Mouse (Mus musculus) liver, embryonic 15.5 days (tissue): ENCODE data around the gene S100a2. TPM values are rescaled to one million over a fixed set of nuclear protein-coding genes. Genes with fewer than 3 reads are reported as not detected.
A peak's percentile ranks its signal among the peaks of the same experiment; 100 is the strongest.

Source experiments
- ATAC-seq: fragments of 200-750 bp; cut with Nextera tagmentation; 2 replicates; pipeline ENCODE4 v1.8.0; 2017; ENCODE audit warnings: moderate number of reproducible peaks, mild to moderate bottlenecking, moderate library complexity; ENCODE audit not compliant: insufficient read depth
- H3K27ac ChIP-seq: fragments of 300-500 bp; sonication (generic); replicated peaks from 2 replicates; pipeline ENCODE4 v1.5.1; 2015; ENCODE audit warnings: mild to moderate bottlenecking, inconsistent platforms
- H3K27me3 ChIP-seq: fragments of 300-500 bp; sonication (generic); 2 replicates; pipeline ENCODE4 v1.6.1; 2015; ENCODE audit warnings: mild to moderate bottlenecking, inconsistent platforms
- H3K36me3 ChIP-seq: fragments of 300-500 bp; sonication (generic); replicated peaks from 2 replicates; pipeline ENCODE4 v1.6.1; 2015; ENCODE audit warnings: moderate library complexity, mild to moderate bottlenecking, inconsistent platforms
- H3K4me1 ChIP-seq: fragments of 300-500 bp; sonication (generic); replicated peaks from 2 replicates; pipeline ENCODE4 v1.6.1; 2015; ENCODE audit warnings: inconsistent platforms
- H3K4me2 ChIP-seq: fragments of 300-500 bp; sonication (generic); 2 replicates; pipeline ENCODE4 v1.6.1; 2015; ENCODE audit warnings: moderate library complexity, mild to moderate bottlenecking, inconsistent platforms
- H3K4me3 ChIP-seq: fragments of 300-500 bp; sonication (generic); replicated peaks from 2 replicates; pipeline ENCODE4 v1.5.1; 2015; ENCODE audit warnings: mild to moderate bottlenecking, inconsistent platforms
- H3K9ac ChIP-seq: fragments of 300-500 bp; sonication (generic); 2 replicates; pipeline ENCODE4 v1.6.1; 2015; ENCODE audit warnings: moderate library complexity, mild to moderate bottlenecking, inconsistent platforms
- H3K9me3 ChIP-seq: fragments of 300-500 bp; sonication (generic); replicated peaks from 2 replicates; pipeline ENCODE4 v1.6.1; 2016; ENCODE audit warnings: inconsistent platforms
- WGBS: fragments of 180-500 bp; shearing (Covaris S2); methylation state at CpG from one replicate; pipeline ENCODE4 v1.1.7; 2015; ENCODE audit warnings: mixed read lengths; ENCODE audit not compliant: insufficient replicate concordance; 5-methylcytosine and 5-hydroxymethylcytosine counted together
- polyA plus RNA-seq: library from polyadenylated mRNA; unstranded; fragments of >200 nt; fragmentation: Nextera tagmentation; extraction: Ambion mirVana; gene quantifications from 2 replicates; pipeline ENCODE4 v1.2.1, GENCODE M21; 2015

The S100a2 gene
- polyA plus RNA-seq, 1 experiment from 2014 or later, result not detected

DNA sequence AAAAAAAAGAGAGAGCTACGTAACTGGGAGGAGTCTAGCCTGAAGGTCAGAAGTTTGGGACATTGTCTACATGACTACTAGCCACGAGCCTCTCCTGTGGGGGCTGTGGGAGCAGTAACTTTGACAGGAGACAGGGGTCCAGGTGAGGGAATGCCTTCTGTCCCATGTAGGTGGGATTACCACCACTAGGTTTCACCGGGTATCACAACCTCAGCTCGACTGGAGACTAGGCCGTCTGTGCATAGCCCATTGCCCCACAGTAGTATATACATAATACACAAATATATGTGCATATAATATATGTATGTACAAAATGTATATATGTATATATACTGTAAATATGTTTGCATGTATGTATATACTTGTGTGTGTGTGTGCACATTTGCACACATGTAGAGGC, 8.9 kb upstream of the S100a2 start:
- no peak for ATAC-seq
- Histone ChIP-seq H3K27ac (no peak overlapping the region), H3K4me2 (no peak overlapping the region), H3K9me3 (no peaks in the 10 kb centered on the region), H3K27me3 (no peaks in the 10 kb centered on the region), H3K36me3 (no peaks in the 10 kb centered on the region), H3K4me3 (no peak overlapping the region), H3K9ac (no peak overlapping the region), H3K4me1 (no peaks in the 10 kb centered on the region; the same call in 1 of the 2 replicates)
- 67% methylated on average over 5 of the region's 5 CpGs for WGBS

DNA sequence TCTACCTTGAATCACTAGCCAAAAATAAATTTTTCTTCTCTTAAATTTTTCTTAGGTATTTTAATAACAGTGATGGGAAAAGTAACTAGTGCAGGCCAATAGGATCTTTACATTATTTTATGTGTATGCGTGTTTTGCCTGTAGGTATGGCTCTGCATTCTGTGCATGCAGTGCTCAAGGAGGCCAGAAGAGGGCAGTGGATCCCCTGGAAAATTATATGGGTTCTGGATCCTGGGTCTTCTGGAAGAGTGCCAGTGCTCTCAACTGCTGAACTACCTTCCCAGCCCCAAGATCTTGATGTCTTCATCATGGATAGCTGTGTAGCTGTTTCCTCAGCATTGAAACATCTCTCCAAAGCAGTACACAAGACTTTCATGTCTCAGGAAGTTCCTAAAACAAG, 7.9 kb upstream of the S100a2 start:
- 95% methylated on average over 1 of the region's 1 CpGs for WGBS
- Histone ChIP-seq H3K36me3 (no peaks in the 10 kb centered on the region), H3K9me3 (no peaks in the 10 kb centered on the region), H3K27ac (no peak overlapping the region), H3K9ac (no peak overlapping the region), H3K27me3 (no peaks in the 10 kb centered on the region), H3K4me2 (no peak overlapping the region), H3K4me1 (no peaks in the 10 kb centered on the region; the same call in 1 of the 2 replicates), H3K4me3 (no peak overlapping the region)
- ATAC-seq, result no peak

DNA sequence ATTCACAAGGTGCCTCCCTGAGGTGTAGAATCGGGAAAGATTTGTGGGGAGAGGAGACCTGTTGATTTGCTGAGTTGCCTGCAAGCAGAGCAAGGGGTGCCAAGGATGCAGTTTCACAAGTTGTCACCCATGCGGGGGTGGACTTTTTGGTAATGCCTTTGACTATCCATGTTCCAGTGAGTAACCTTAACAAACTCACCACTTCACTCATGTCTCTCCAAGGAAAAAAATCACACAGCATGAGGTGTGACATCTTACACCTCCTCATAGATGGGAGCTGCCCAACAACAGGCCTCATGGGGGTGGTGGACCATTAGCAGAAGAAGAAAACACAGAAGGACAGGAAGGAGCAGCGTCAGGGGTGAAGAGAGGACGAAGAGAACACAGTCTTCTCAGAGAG, 7.5 kb upstream of the S100a2 start:
- no peaks in the 10 kb centered on the region; the same call in 1 of the 2 replicates for H3K4me1 ChIP-seq
- H3K27me3 ChIP-seq, result no peaks in the 10 kb centered on the region
- no peak for ATAC-seq
- no peak overlapping the region for H3K4me3 ChIP-seq
- H3K9me3 ChIP-seq, result no peaks in the 10 kb centered on the region
- 65% methylated on average over 4 of the region's 4 CpGs for WGBS
- no peaks in the 10 kb centered on the region for H3K36me3 ChIP-seq
- H3K9ac ChIP-seq, result no peak overlapping the region
- no peak overlapping the region for H3K4me2 ChIP-seq
- no peak overlapping the region for H3K27ac ChIP-seq

- no peak for ATAC-seq
Measured at GRCm38 (mm10) chr3:90583893-90584292, 6.2 kb upstream of the S100a2 start.

DNA sequence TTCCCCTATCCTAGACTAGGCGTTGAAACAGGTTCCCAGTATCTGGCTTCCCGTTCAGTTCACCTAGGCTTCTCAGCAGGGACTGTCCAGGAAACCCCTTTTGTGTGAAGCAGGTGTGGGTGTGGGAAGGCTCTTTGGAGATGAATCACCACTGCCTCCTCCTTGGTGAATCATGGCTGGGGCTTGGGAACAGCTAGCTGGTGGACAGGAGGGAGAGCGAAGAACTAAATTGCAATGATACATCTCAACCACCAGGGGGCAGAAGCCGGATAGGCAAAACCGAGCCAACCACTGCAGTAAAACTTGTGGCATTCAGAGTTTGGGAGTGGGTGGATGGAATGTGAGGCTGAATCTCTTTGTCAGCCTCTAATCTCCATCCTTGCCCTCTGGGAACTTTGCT, 4.5 kb upstream of the S100a2 start:
- 29% methylated on average over 5 of the region's 5 CpGs for WGBS
- Histone ChIP-seq H3K4me1 (peaks cover 3% of the 10 kb centered on the region; the same call in 1 of the 2 replicates), H3K27ac (no peak overlapping the region), H3K4me2 (no peak overlapping the region), H3K9me3 (no peaks in the 10 kb centered on the region), H3K4me3 (no peak overlapping the region), H3K36me3 (no peaks in the 10 kb centered on the region), H3K27me3 (no peaks in the 10 kb centered on the region), H3K9ac (no peak overlapping the region)
- ATAC-seq, result no peak

More at GRCm38 (mm10) chr3:90583893-90584292, 6.2 kb upstream of the S100a2 start:
- Histone ChIP-seq H3K4me3 (no peak overlapping the region), H3K9ac (no peak overlapping the region), H3K4me1 (no peaks in the 10 kb centered on the region; the same call in 1 of the 2 replicates), H3K9me3 (no peaks in the 10 kb centered on the region), H3K4me2 (no peak overlapping the region), H3K27me3 (no peaks in the 10 kb centered on the region), H3K36me3 (no peaks in the 10 kb centered on the region), H3K27ac (no peak overlapping the region)
- 34% methylated on average over 3 of the region's 3 CpGs for WGBS

DNA sequence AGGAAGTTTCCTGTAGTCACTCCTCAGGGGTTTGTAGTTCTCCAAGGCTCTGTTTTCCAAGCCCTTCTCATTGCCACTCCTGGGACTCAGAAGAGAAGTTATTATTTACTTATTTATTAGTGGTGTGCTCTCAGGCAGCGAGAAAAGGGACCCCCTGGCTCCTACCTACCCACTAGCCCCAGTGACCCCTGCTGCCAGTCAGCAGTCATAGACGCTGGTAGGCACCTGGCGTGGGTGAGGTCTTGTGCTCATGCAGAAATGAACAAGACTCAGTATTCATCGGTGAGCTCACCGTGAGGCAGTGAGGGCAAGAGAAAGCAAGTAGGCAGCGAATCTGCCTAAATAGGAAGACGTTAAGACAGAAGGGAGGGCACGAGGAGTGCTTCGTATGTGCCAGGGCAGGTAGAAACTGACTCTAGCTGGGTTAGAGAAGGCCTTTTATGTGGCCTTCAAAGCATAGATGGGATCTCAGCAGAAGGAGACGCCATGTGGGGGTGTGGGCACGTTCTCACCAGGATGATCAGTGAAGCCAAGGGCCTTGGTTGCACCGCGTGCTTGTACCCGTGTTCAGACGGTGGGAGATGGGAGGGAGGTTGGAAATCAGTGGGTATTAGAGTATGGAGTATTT, 3.9 kb upstream of the S100a2 start:
- Histone ChIP-seq H3K4me3 (no peak overlapping the region), H3K4me1 (peaks cover 3% of the 10 kb centered on the region; the same call in 1 of the 2 replicates), H3K27ac (no peak overlapping the region), H3K9me3 (no peaks in the 10 kb centered on the region), H3K4me2 (no peak overlapping the region), H3K9ac (no peak overlapping the region), H3K36me3 (no peaks in the 10 kb centered on the region), H3K27me3 (no peaks in the 10 kb centered on the region)
- 63% methylated on average over 15 of the region's 15 CpGs for WGBS
- ATAC-seq, result no peak

GRCm38 (mm10) chr3:90586906-90587305, 3.1 kb upstream of the S100a2 start:
- H3K4me1 ChIP-seq, result peaks cover 3% of the 10 kb centered on the region; the same call in 1 of the 2 replicates
- no peak overlapping the region for H3K4me2 ChIP-seq
- H3K36me3 ChIP-seq, result no peaks in the 10 kb centered on the region
- H3K9ac ChIP-seq, result no peak overlapping the region
- H3K9me3 ChIP-seq, result no peaks in the 10 kb centered on the region
- H3K27ac ChIP-seq, result peak overlapping the region; percentile 61
- WGBS, result 18% methylated on average over 10 of the region's 10 CpGs
- no peak overlapping the region for H3K4me3 ChIP-seq
- peak; percentile 46; the same call in 1 of the 2 replicates for ATAC-seq
- H3K27me3 ChIP-seq, result no peaks in the 10 kb centered on the region

- no peak overlapping the region for H3K4me2 ChIP-seq
- H3K9ac ChIP-seq, result no peak overlapping the region
- ATAC-seq, result 0 out of 2 replicates have a peak, but pooled peaks have one; percentile 8
- H3K27ac ChIP-seq, result peak overlapping the region; percentile 61
- no peaks in the 10 kb centered on the region for H3K9me3 ChIP-seq
- 73% methylated on average over 14 of the region's 14 CpGs for WGBS
- H3K36me3 ChIP-seq, result no peaks in the 10 kb centered on the region
- H3K4me3 ChIP-seq, result no peak overlapping the region
- H3K4me1 ChIP-seq, result peaks cover 3% of the 10 kb centered on the region; the same call in 1 of the 2 replicates
- no peaks in the 10 kb centered on the region for H3K27me3 ChIP-seq
Measured at GRCm38 (mm10) chr3:90587361-90588101, 2.5 kb upstream of the S100a2 start.

DNA sequence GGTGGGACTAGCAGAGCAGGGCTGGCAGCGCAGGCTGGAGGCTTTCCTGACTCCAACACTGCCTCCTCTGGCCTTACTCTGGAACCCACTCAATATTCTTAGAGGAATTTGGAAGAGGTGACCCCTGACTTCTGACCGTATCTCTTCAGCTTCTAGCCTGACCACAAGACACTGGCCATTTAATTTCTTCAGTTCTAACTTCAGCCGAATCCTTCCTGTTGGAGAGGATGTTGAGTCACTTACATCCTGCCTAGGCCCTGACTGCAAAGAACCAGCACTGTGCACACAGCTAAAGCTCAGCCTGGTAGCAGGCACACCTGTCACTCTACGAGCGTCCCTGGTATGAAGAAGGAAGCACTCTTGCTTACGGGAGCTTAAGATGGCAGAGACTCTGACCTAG, 657 bp upstream of the S100a2 start:
- Histone ChIP-seq H3K36me3 (no peaks in the 10 kb centered on the region), H3K4me2 (no peak overlapping the region; the same call in 1 of the 2 replicates), H3K27me3 (no peaks in the 10 kb centered on the region), H3K4me1 (peaks cover 3% of the 10 kb centered on the region; the same call in 1 of the 2 replicates), H3K9me3 (no peaks in the 10 kb centered on the region), H3K27ac (peak overlapping the region; percentile 53; the same call in 1 of the 2 replicates), H3K4me3 (no peak overlapping the region), H3K9ac (no peak overlapping the region)
- 37% methylated on average over 6 of the region's 6 CpGs for WGBS
- ATAC-seq, result peak; percentile 50; the same call in 1 of the 2 replicates

- no peak for ATAC-seq
- H3K9me3 ChIP-seq, result no peaks in the 10 kb centered on the region
- no peak overlapping the region for H3K27ac ChIP-seq
- H3K27me3 ChIP-seq, result no peaks in the 10 kb centered on the region
- no peak overlapping the region for H3K4me2 ChIP-seq
- H3K4me3 ChIP-seq, result no peak overlapping the region
- WGBS, result 61% methylated on average over 1 of the region's 1 CpGs
- no peak overlapping the region for H3K9ac ChIP-seq
- H3K36me3 ChIP-seq, result no peaks in the 10 kb centered on the region
- no peaks in the 10 kb centered on the region for H3K4me1 ChIP-seq
Measured at GRCm38 (mm10) chr3:90594466-90594865, 4.4 kb downstream of the S100a2 start.

DNA sequence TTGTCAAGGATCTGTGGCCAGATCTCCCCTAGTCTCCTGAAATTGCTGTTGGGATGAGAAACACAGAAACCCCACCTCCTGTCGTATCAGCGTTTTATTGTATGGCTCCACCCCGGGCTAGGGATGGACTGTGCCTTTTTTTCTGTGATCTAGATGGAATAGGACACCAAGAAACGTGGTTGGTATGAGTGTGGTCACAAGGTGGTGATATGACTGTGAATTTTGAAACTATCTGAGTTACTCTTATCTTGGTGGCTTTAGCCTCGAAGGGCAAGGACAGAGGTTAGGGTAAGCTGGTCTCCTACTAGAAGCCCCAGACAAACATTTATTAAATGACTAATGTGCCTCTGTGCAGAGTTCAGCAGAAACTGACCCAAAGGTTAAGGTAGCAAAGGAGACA, 5.5 kb downstream of the S100a2 start:
- no peaks in the 10 kb centered on the region for H3K36me3 ChIP-seq
- no peak overlapping the region for H3K4me3 ChIP-seq
- H3K9me3 ChIP-seq, result no peaks in the 10 kb centered on the region
- no peak overlapping the region for H3K27ac ChIP-seq
- H3K4me2 ChIP-seq, result no peak overlapping the region
- no peaks in the 10 kb centered on the region for H3K4me1 ChIP-seq
- H3K9ac ChIP-seq, result no peak overlapping the region
- H3K27me3 ChIP-seq, result no peaks in the 10 kb centered on the region
- ATAC-seq, result no peak
- 39% methylated on average over 5 of the region's 5 CpGs for WGBS
